Mouse (Mus musculus): Measurements from ENCODE around the gene Ccdc185.

Ccdc185 gene

DNA sequence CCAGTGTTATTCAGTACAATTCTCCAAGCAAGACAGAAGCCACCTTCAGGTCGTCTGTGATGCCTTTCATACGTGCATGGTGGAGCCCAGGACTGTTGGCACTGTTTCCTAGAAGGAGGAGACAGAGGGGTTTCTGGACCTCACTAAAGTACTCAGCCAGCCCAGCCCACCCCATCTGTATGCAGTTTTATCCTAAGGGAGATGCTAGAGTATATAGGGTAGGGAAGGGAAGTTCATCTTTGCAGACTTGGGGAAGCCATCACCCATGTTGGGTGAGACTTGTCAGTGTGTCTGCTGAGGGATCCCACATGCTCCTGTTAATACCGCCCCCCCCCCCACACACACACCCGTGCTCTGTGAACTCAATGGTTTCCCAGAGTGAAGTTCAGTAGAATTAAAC, 13.1 kb downstream of the Ccdc185 start:
- DNase-seq, result no peak

GRCm38 (mm10) chr1:182732695-182733094, 16.3 kb downstream of the Ccdc185 start:
- DNase-seq, result no peak

DNA sequence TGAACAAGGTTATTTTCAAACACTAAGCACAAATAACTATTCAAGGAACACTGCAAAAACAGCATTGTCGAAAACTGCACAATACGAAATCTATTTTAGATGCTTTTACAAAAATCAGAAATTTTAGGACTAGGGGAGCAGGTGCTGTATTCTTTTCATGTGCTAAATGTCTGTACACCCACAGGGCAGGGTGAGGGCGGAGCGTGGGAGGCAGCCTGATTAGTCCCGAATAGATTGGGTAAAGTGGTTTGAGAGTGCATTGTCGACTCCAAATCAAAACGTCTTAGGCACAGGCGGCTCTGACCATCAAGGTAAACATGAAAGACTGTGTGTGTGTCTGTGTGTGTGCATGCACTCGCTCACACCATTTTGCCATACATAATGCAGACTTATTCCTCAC, 20.0 kb downstream of the Ccdc185 start:
- no peak for DNase-seq

DNA sequence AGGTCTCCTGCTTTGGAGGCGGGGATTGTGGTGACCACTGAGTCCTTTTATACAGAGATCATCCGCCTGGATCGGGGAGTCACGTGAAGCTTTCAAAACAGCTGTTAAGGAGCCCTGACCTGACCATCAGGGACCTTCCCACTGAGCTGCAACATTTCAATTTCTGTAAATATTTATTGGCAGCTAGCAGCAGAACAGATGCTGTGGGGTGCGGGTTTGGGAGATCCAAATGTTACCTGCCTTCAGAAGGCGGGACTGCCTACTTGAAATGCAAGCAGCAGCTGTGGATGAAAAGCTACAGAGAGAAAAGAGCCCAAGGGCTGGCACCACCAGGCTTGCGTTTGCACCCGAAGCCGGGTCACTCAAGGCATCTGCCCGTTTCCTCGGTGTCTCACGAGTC, 21.4 kb downstream of the Ccdc185 start:
- DNase-seq, result no peak

DNA sequence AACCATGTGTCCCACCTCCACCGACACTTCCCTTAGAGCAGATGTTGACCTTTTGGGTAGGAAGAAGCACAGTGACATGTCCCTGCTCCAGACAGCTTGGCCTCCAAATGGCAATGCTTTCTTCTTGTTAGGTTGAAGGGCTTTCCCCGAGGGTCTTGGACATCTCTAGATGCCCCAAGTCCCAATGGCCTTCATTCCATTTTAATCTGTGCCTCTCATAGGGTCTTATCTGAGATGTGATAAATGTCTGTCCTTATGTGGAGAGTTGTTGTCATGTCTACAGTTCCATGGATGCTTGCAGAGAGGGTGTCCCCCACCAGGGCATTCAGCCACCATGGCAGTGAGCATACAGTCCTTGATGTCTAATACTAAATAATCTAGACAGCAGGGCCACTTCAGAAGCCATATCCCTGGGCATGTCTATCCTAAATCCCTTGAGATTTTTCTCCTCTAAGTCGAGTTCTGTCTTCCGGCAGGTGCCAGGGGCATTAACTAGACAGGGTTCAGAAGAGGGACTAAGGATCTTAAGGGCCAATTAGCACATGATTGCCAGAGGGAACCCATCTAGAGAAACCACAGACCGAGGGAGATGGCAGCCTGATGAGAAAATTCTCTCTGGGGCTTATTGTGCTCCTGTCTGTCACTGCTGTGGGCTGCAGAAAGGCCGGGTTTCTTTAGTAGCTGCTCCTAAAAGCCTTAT, 34.6 kb downstream of the Ccdc185 start:
- no peak for DNase-seq

GRCm38 (mm10) chr1:182711360-182711933, 37.5 kb downstream of the Ccdc185 start:
- DNase-seq, result no peak

DNA sequence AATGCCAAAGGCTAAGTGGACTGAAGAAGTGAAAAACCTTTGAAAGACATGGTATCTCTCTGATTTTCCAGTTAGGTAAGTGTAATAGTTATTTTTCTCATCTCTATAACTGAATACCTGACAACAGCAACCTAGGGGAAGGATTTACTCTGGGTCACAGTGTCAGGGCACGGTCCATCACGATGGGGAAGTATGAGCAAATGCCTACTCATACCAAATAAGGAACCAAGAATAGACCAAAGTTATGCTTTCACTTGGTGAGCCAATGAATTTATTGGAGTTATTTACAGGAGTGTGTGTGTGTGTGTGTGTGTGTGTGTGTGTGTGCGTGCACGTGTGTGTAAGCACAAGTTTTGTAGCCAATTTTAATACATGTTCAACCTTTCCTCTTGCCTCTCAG, 41.5 kb downstream of the Ccdc185 start:
- no peak for DNase-seq

- no peak for DNase-seq
These were observed 44.1 kb downstream of the Ccdc185 start for GRCm38 (mm10) chr1:182704882-182705281.

- DNase-seq, result no peak
These were observed 49.3 kb downstream of the Ccdc185 start for GRCm38 (mm10) chr1:182699392-182700347.
